Mouse (Mus musculus): ENCODE measurements around the gene Pdzd8.

- TF ChIP-seq POLR2A (IDR thresholded peaks at IDR 0.05; ENCODE audit: borderline replicate concordance, low read depth, low read length) = no peak
- TF ChIP-seq CTCF (IDR thresholded peaks at IDR 0.05; ENCODE audit: low read depth, low read length) = no peak
Observed at GRCm38 (mm10) chr19:59393777-59394441, 48.3 kb upstream of the Pdzd8 start.

All from bone marrow macrophage, adult 2 months (primary cell).